Mouse (Mus musculus): Measurements from ENCODE around the gene Sec14l5. TPM values are rescaled to one million over a fixed set of nuclear protein-coding genes. Genes with fewer than 3 reads are reported as not detected.

Gene Sec14l5
- polyA plus RNA-seq (2015; fragmentation: Nextera tagmentation; extraction: Ambion mirVana) = 0.05 TPM in 1 of 2 replicates, not detected in the other

- 13% methylated on average over 13 of the region's 13 CpGs for WGBS
- H3K4me1 ChIP-seq (ENCODE audit: control insufficient read depth, insufficient read depth, low read length) = peaks cover 5% of the 10 kb centered on the region; the same call in 1 of the 2 replicates
- peak within 1 kb of the TSS; percentile 75 for H3K4me2 ChIP-seq (ENCODE audit: low read depth, low read length)
- 0 out of 2 replicates have a peak, but pooled peaks cover 10% of the 10 kb centered on the region for H3K27me3 ChIP-seq (replicated peaks; ENCODE audit: control insufficient read depth, insufficient read depth, low read length)
- H3K4me3 ChIP-seq (ENCODE audit: low read length) = peak within 1 kb of the TSS; percentile 41
- H3K36me3 ChIP-seq (ENCODE audit: control insufficient read depth, insufficient read depth, low read length) = no peaks in the 10 kb centered on the region
- no peak within 1 kb of the TSS for H3K27ac ChIP-seq (ENCODE audit: low read length)
- H3K9ac ChIP-seq (ENCODE audit: low read depth, low read length) = no peak within 1 kb of the TSS; the same call in 1 of the 2 replicates
- peak; percentile 66 for ATAC-seq
- H3K9me3 ChIP-seq (ENCODE audit: control insufficient read depth, low read length) = no peaks in the 10 kb centered on the region
These were observed at the start of gene Sec14l5 for GRCm38 (mm10) chr16:5147037-5147385. TSS of gene Sec14l5 (plus strand) at chr16:5147109.

GRCm38 (mm10) chr16:5101000-5101399 is 45.9 kb upstream of the Sec14l5 start:
- 78% methylated on average over 6 of the region's 6 CpGs for WGBS
- Histone ChIP-seq H3K4me2 (ENCODE audit: low read depth, low read length) (no peak overlapping the region), H3K4me3 (ENCODE audit: low read length) (no peak overlapping the region), H3K27ac (ENCODE audit: low read length) (no peak overlapping the region), H3K4me1 (ENCODE audit: control insufficient read depth, insufficient read depth, low read length) (no peaks in the 10 kb centered on the region), H3K9me3 (ENCODE audit: control insufficient read depth, low read length) (no peaks in the 10 kb centered on the region), H3K36me3 (ENCODE audit: control insufficient read depth, insufficient read depth, low read length) (no peaks in the 10 kb centered on the region), H3K9ac (ENCODE audit: low read depth, low read length) (no peak overlapping the region), H3K27me3 (replicated peaks; ENCODE audit: control insufficient read depth, insufficient read depth, low read length) (no peaks in the 10 kb centered on the region)
- ATAC-seq = no peak

- WGBS = 57% methylated on average over 7 of the region's 7 CpGs
- H3K36me3 ChIP-seq (ENCODE audit: control insufficient read depth, insufficient read depth, low read length) = no peaks in the 10 kb centered on the region
- no peak overlapping the region for H3K4me3 ChIP-seq (ENCODE audit: low read length)
- H3K4me2 ChIP-seq (ENCODE audit: low read depth, low read length) = no peak overlapping the region
- no peaks in the 10 kb centered on the region for H3K27me3 ChIP-seq (replicated peaks; ENCODE audit: control insufficient read depth, insufficient read depth, low read length)
- 0 out of 2 replicates have a peak overlapping the region, but pooled peaks have one; percentile 7 for H3K9ac ChIP-seq (ENCODE audit: low read depth, low read length)
- ATAC-seq = peak; percentile 85
- no peak overlapping the region for H3K27ac ChIP-seq (ENCODE audit: low read length)
- peaks cover 12% of the 10 kb centered on the region for H3K4me1 ChIP-seq (ENCODE audit: control insufficient read depth, insufficient read depth, low read length)
- peaks cover 4% of the 10 kb centered on the region; the same call in 1 of the 2 replicates for H3K9me3 ChIP-seq (ENCODE audit: control insufficient read depth, low read length)
These were observed 37.0 kb upstream of the Sec14l5 start for GRCm38 (mm10) chr16:5109877-5110276.

- peaks cover 12% of the 10 kb centered on the region for H3K4me1 ChIP-seq (ENCODE audit: control insufficient read depth, insufficient read depth, low read length)
- H3K9ac ChIP-seq (ENCODE audit: low read depth, low read length) = no peak overlapping the region
- no peak overlapping the region for H3K4me3 ChIP-seq (ENCODE audit: low read length)
- H3K27ac ChIP-seq (ENCODE audit: low read length) = no peak overlapping the region
- 86% methylated on average over 3 of the region's 3 CpGs for WGBS
- H3K27me3 ChIP-seq (replicated peaks; ENCODE audit: control insufficient read depth, insufficient read depth, low read length) = no peaks in the 10 kb centered on the region
- ATAC-seq = no peak
- peaks cover 4% of the 10 kb centered on the region; the same call in 1 of the 2 replicates for H3K9me3 ChIP-seq (ENCODE audit: control insufficient read depth, low read length)
- H3K4me2 ChIP-seq (ENCODE audit: low read depth, low read length) = no peak overlapping the region
- no peaks in the 10 kb centered on the region for H3K36me3 ChIP-seq (ENCODE audit: control insufficient read depth, insufficient read depth, low read length)
These were observed 35.9 kb upstream of the Sec14l5 start for GRCm38 (mm10) chr16:5111021-5111420.

- Histone ChIP-seq H3K4me3 (ENCODE audit: low read length) (no peak overlapping the region), H3K27ac (ENCODE audit: low read length) (no peak overlapping the region), H3K36me3 (ENCODE audit: control insufficient read depth, insufficient read depth, low read length) (no peaks in the 10 kb centered on the region), H3K9ac (ENCODE audit: low read depth, low read length) (no peak overlapping the region), H3K4me2 (ENCODE audit: low read depth, low read length) (no peak overlapping the region), H3K9me3 (ENCODE audit: control insufficient read depth, low read length) (peaks cover 4% of the 10 kb centered on the region; the same call in 1 of the 2 replicates), H3K4me1 (ENCODE audit: control insufficient read depth, insufficient read depth, low read length) (peaks cover 12% of the 10 kb centered on the region), H3K27me3 (replicated peaks; ENCODE audit: control insufficient read depth, insufficient read depth, low read length) (no peaks in the 10 kb centered on the region)
- 63% methylated on average over 4 of the region's 4 CpGs for WGBS
- no peak for ATAC-seq
These were observed 33.8 kb upstream of the Sec14l5 start for GRCm38 (mm10) chr16:5113002-5113550.

GRCm38 (mm10) chr16:5113582-5113981 is 33.3 kb upstream of the Sec14l5 start:
- WGBS = 62% methylated on average over 2 of the region's 2 CpGs
- Histone ChIP-seq H3K9me3 (ENCODE audit: control insufficient read depth, low read length) (no peaks in the 10 kb centered on the region), H3K4me2 (ENCODE audit: low read depth, low read length) (no peak overlapping the region), H3K4me1 (ENCODE audit: control insufficient read depth, insufficient read depth, low read length) (peaks cover 12% of the 10 kb centered on the region), H3K9ac (ENCODE audit: low read depth, low read length) (no peak overlapping the region), H3K36me3 (ENCODE audit: control insufficient read depth, insufficient read depth, low read length) (no peaks in the 10 kb centered on the region), H3K27ac (ENCODE audit: low read length) (no peak overlapping the region), H3K27me3 (replicated peaks; ENCODE audit: control insufficient read depth, insufficient read depth, low read length) (no peaks in the 10 kb centered on the region), H3K4me3 (ENCODE audit: low read length) (no peak overlapping the region)
- ATAC-seq = no peak

DNA sequence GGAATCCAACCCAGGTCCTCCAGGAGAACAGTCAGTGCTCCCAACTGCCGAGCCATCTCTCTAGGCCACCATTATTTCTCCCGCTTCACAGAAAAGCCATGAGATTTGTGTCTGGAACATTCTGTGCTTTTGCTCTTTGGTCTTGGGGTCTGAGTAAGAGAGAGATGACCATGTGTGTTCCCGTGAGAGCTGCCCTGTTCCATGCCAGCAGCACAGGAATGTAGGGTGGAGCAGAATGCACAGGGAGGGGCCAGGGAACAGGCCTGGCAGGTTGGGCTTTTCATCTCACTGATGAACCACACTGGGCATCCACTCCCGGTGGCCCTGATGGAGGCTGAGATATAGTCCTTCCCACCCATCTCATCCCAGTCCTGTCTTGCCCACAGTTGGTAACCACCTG is 27.5 kb upstream of the Sec14l5 start:
- ATAC-seq = 0 out of 2 replicates have a peak, but pooled peaks have one; percentile 12
- 70% methylated on average over 4 of the region's 4 CpGs for whole genome bisulfite sequencing
- H3K9ac ChIP-seq (ENCODE audit: low read depth, low read length) = no peak overlapping the region
- no peak overlapping the region for H3K27ac ChIP-seq (ENCODE audit: low read length)
- no peaks in the 10 kb centered on the region for H3K36me3 ChIP-seq (ENCODE audit: control insufficient read depth, insufficient read depth, low read length)
- H3K4me1 ChIP-seq (ENCODE audit: control insufficient read depth, insufficient read depth, low read length) = peaks cover 14% of the 10 kb centered on the region
- H3K27me3 ChIP-seq (replicated peaks; ENCODE audit: control insufficient read depth, insufficient read depth, low read length) = no peaks in the 10 kb centered on the region
- no peaks in the 10 kb centered on the region for H3K9me3 ChIP-seq (ENCODE audit: control insufficient read depth, low read length)
- H3K4me3 ChIP-seq (ENCODE audit: low read length) = no peak overlapping the region
- H3K4me2 ChIP-seq (ENCODE audit: low read depth, low read length) = no peak overlapping the region

DNA sequence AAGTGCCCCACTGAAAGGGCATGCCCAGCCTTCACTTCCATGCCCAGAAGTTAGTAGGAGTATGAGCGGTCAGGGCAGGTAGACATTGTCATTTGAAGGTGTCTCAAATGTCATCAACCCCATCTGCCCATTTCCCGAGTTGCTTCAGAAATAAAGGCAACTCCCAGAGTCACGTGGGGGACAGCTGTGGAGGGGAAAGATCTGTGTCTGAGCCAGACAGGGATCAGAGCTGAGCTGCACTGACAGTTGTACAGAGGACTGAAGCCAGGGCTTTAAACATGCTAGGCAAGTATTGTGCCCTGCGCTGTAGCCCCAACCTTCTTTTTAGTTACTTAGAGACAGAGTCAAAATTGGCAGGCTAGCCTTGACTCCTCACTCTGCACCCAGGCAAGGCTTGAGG is 27.1 kb upstream of the Sec14l5 start:
- Histone ChIP-seq H3K36me3 (ENCODE audit: control insufficient read depth, insufficient read depth, low read length) (no peaks in the 10 kb centered on the region), H3K9ac (ENCODE audit: low read depth, low read length) (no peak overlapping the region), H3K9me3 (ENCODE audit: control insufficient read depth, low read length) (no peaks in the 10 kb centered on the region), H3K4me2 (ENCODE audit: low read depth, low read length) (no peak overlapping the region), H3K27me3 (replicated peaks; ENCODE audit: control insufficient read depth, insufficient read depth, low read length) (no peaks in the 10 kb centered on the region), H3K4me1 (ENCODE audit: control insufficient read depth, insufficient read depth, low read length) (peaks cover 14% of the 10 kb centered on the region), H3K27ac (ENCODE audit: low read length) (no peak overlapping the region), H3K4me3 (ENCODE audit: low read length) (no peak overlapping the region)
- 81% methylated on average over 4 of the region's 4 CpGs for WGBS
- ATAC-seq = no peak

- whole genome bisulfite sequencing = 49% methylated on average over 6 of the region's 6 CpGs
These were observed 23.4 kb upstream of the Sec14l5 start for GRCm38 (mm10) chr16:5123476-5123875.

GRCm38 (mm10) chr16:5130196-5130595 is 16.7 kb upstream of the Sec14l5 start:
- H3K4me2 ChIP-seq (ENCODE audit: low read depth, low read length) = no peak overlapping the region
- 59% methylated on average over 2 of the region's 2 CpGs for WGBS
- H3K4me3 ChIP-seq (ENCODE audit: low read length) = no peak overlapping the region

More at GRCm38 (mm10) chr16:5123476-5123875, 23.4 kb upstream of the Sec14l5 start:
- Histone ChIP-seq H3K4me2 (ENCODE audit: low read depth, low read length) (no peak overlapping the region), H3K36me3 (ENCODE audit: control insufficient read depth, insufficient read depth, low read length) (no peaks in the 10 kb centered on the region), H3K4me3 (ENCODE audit: low read length) (no peak overlapping the region), H3K9ac (ENCODE audit: low read depth, low read length) (no peak overlapping the region), H3K27me3 (replicated peaks; ENCODE audit: control insufficient read depth, insufficient read depth, low read length) (no peaks in the 10 kb centered on the region), H3K9me3 (ENCODE audit: control insufficient read depth, low read length) (no peaks in the 10 kb centered on the region), H3K4me1 (ENCODE audit: control insufficient read depth, insufficient read depth, low read length) (peaks cover 14% of the 10 kb centered on the region), H3K27ac (ENCODE audit: low read length) (no peak overlapping the region)
- peak; percentile 30; the same call in 1 of the 2 replicates for ATAC-seq

More at GRCm38 (mm10) chr16:5130196-5130595, 16.7 kb upstream of the Sec14l5 start:
- H3K9me3 ChIP-seq (ENCODE audit: control insufficient read depth, low read length) = no peaks in the 10 kb centered on the region
- peaks cover 25% of the 10 kb centered on the region for H3K27me3 ChIP-seq (replicated peaks; ENCODE audit: control insufficient read depth, insufficient read depth, low read length)
- peaks cover 14% of the 10 kb centered on the region for H3K4me1 ChIP-seq (ENCODE audit: control insufficient read depth, insufficient read depth, low read length)
- H3K9ac ChIP-seq (ENCODE audit: low read depth, low read length) = no peak overlapping the region
- H3K27ac ChIP-seq (ENCODE audit: low read length) = no peak overlapping the region
- no peak for ATAC-seq
- no peaks in the 10 kb centered on the region for H3K36me3 ChIP-seq (ENCODE audit: control insufficient read depth, insufficient read depth, low read length)

All from intestine, embryonic 16.5 days (tissue).